Comparison of ENCODE assay signal across 12 mouse cellular contexts in genomic region chr3:58123396-58124077, GRCm38 (mm10).
A peak's percentile ranks its signal among the peaks of the same experiment; 100 is the strongest.
DNase-seq lines count a peak whose midpoint lies in the region; ATAC-seq and TF ChIP-seq lines count a peak whose summit lies in the region.
"Had no signal": no experiment of that assay in that cellular context is flagged by ENCODE, and none has a peak within 500 bp of the region (broad histone marks: within the 10 kb centered on the region; RNA-seq: fewer than 3 reads in every experiment).

No protein-coding gene starts in this region.

- peaks cover 4% of the 10 kb centered on the region for H3K4me1 ChIP-seq in forebrain, embryonic 13.5 days
- H3K4me1 ChIP-seq in forebrain, postnatal 0 days (ENCODE audit: insufficient read depth), result 0 out of 2 replicates have a peak, but pooled peaks cover 2% of the 10 kb centered on the region
- H3K4me1 ChIP-seq in midbrain, embryonic 11.5 days (ENCODE audit: control insufficient read depth, insufficient read depth, low read length), result peaks cover 2% of the 10 kb centered on the region; the same call in 1 of the 2 replicates
- peaks cover 9% of the 10 kb centered on the region for H3K4me1 ChIP-seq in midbrain, embryonic 10.5 days
- peaks cover 3% of the 10 kb centered on the region; the same call in 1 of the 2 replicates for H3K4me1 ChIP-seq in hindbrain, embryonic 13.5 days (replicated peaks)

- H3K79me2 ChIP-seq in myocyte (ENCODE audit: control insufficient read depth, insufficient read depth), result no peaks in the 10 kb centered on the region

- no peaks in the 10 kb centered on the region for H3K9me3 ChIP-seq in forebrain, embryonic 13.5 days (replicated peaks)
- no peaks in the 10 kb centered on the region for H3K9me3 ChIP-seq in forebrain, postnatal 0 days (ENCODE audit: low read length)
- no peaks in the 10 kb centered on the region; the same call in 1 of the 2 replicates for H3K9me3 ChIP-seq in midbrain, embryonic 11.5 days (ENCODE audit: control insufficient read depth, low read length)
- H3K9me3 ChIP-seq in midbrain, embryonic 10.5 days (replicated peaks), result no peaks in the 10 kb centered on the region
- H3K9me3 ChIP-seq in hindbrain, embryonic 13.5 days, result no peaks in the 10 kb centered on the region
- H3K9me3 ChIP-seq: forebrain, embryonic 15.5 days; heart, embryonic 13.5 days; limb, embryonic 15.5 days had no signal

- no peak overlapping the region for H3ac ChIP-seq in myocyte (ENCODE audit: control insufficient read depth, insufficient read length)

- H3K4me2 ChIP-seq in forebrain, embryonic 13.5 days, result no peak overlapping the region
- H3K4me2 ChIP-seq in forebrain, postnatal 0 days (ENCODE audit: low read depth), result no peak overlapping the region
- no peak overlapping the region for H3K4me2 ChIP-seq in midbrain, embryonic 11.5 days
- no peak overlapping the region for H3K4me2 ChIP-seq in hindbrain, embryonic 13.5 days
- peak overlapping the region; percentile 10 for H3K4me2 ChIP-seq in myocyte (ENCODE audit: low read depth)
- H3K4me2 ChIP-seq: forebrain, embryonic 15.5 days; heart, embryonic 13.5 days had no signal

- TF ChIP-seq POLR2A in myocyte (IDR thresholded peaks at IDR 0.05; ENCODE audit: insufficient read length, low read depth), result no peak

- no peak overlapping the region for H3K9ac ChIP-seq in forebrain, embryonic 13.5 days
- no peak overlapping the region for H3K9ac ChIP-seq in forebrain, postnatal 0 days
- no peak overlapping the region for H3K9ac ChIP-seq in midbrain, embryonic 11.5 days (ENCODE audit: low read length)
- no peak overlapping the region for H3K9ac ChIP-seq in hindbrain, embryonic 13.5 days
- H3K9ac ChIP-seq: forebrain, embryonic 15.5 days; heart, embryonic 13.5 days; limb, embryonic 15.5 days had no signal

- no peaks in the 10 kb centered on the region for H3K36me3 ChIP-seq in forebrain, embryonic 13.5 days (ENCODE audit: poor library complexity, severe bottlenecking)
- H3K36me3 ChIP-seq in forebrain, postnatal 0 days (ENCODE audit: insufficient read depth), result no peaks in the 10 kb centered on the region
- H3K36me3 ChIP-seq in midbrain, embryonic 11.5 days (ENCODE audit: control insufficient read depth, insufficient read depth, low read length), result no peaks in the 10 kb centered on the region
- no peaks in the 10 kb centered on the region for H3K36me3 ChIP-seq in midbrain, embryonic 10.5 days
- H3K36me3 ChIP-seq in hindbrain, embryonic 13.5 days, result no peaks in the 10 kb centered on the region
- no peaks in the 10 kb centered on the region for H3K36me3 ChIP-seq in myocyte (ENCODE audit: control insufficient read depth, insufficient read depth)
- H3K36me3 ChIP-seq: forebrain, embryonic 15.5 days; heart, embryonic 13.5 days; limb, embryonic 15.5 days had no signal

- no peak for TF ChIP-seq CTCF in forebrain, postnatal 0 days (IDR thresholded peaks at IDR 0.05; ENCODE audit: low read depth)

- WGBS in forebrain, embryonic 13.5 days, result 75% methylated on average over 7 of the region's 7 CpGs
- WGBS in forebrain, postnatal 0 days, result 78% methylated on average over 7 of the region's 7 CpGs
- 77% methylated on average over 7 of the region's 7 CpGs for WGBS in midbrain, embryonic 11.5 days
- WGBS in midbrain, embryonic 10.5 days, result 75% methylated on average over 7 of the region's 7 CpGs
- WGBS in hindbrain, embryonic 13.5 days, result 77% methylated on average over 7 of the region's 7 CpGs

- no peak overlapping the region for H3K4me3 ChIP-seq in forebrain, embryonic 13.5 days
- H3K4me3 ChIP-seq in forebrain, postnatal 0 days (ENCODE audit: low read depth, low read length), result no peak overlapping the region
- no peak overlapping the region for H3K4me3 ChIP-seq in midbrain, embryonic 11.5 days (ENCODE audit: low read depth, low read length)
- no peak overlapping the region for H3K4me3 ChIP-seq in midbrain, embryonic 10.5 days
- no peak overlapping the region for H3K4me3 ChIP-seq in hindbrain, embryonic 13.5 days
- no peak overlapping the region for H3K4me3 ChIP-seq in myocyte
- H3K4me3 ChIP-seq: forebrain, embryonic 15.5 days; heart, embryonic 13.5 days; limb, embryonic 15.5 days had no signal

- H3K27ac ChIP-seq in forebrain, embryonic 13.5 days, result no peak overlapping the region
- H3K27ac ChIP-seq in forebrain, postnatal 0 days (ENCODE audit: low read depth, low read length), result no peak overlapping the region
- H3K27ac ChIP-seq in midbrain, embryonic 11.5 days (ENCODE audit: low read depth, low read length), result no peak overlapping the region
- H3K27ac ChIP-seq in midbrain, embryonic 10.5 days (replicated peaks), result no peak overlapping the region
- H3K27ac ChIP-seq in hindbrain, embryonic 13.5 days, result no peak overlapping the region
- H3K27ac ChIP-seq: forebrain, embryonic 15.5 days; gastrocnemius, adult 2 months; heart, embryonic 13.5 days; limb, embryonic 15.5 days had no signal

- no peaks in the 10 kb centered on the region for H3K27me3 ChIP-seq in forebrain, embryonic 13.5 days
- no peaks in the 10 kb centered on the region for H3K27me3 ChIP-seq in forebrain, postnatal 0 days (ENCODE audit: insufficient read depth, low read length)
- no peaks in the 10 kb centered on the region for H3K27me3 ChIP-seq in midbrain, embryonic 11.5 days (ENCODE audit: control insufficient read depth, insufficient read depth, low read length)
- 0 out of 2 replicates have a peak, but pooled peaks cover 5% of the 10 kb centered on the region for H3K27me3 ChIP-seq in midbrain, embryonic 10.5 days (ENCODE audit: low read depth, poor library complexity, severe bottlenecking)
- no peaks in the 10 kb centered on the region for H3K27me3 ChIP-seq in hindbrain, embryonic 13.5 days
- peaks cover 29% of the 10 kb centered on the region for H3K27me3 ChIP-seq in myocyte (ENCODE audit: control insufficient read depth, insufficient read depth, insufficient read length)
- H3K27me3 ChIP-seq: forebrain, embryonic 15.5 days; heart, embryonic 13.5 days; limb, embryonic 15.5 days had no signal

- peak; percentile 48; the same call in 1 of the 2 replicates for ATAC-seq in forebrain, embryonic 13.5 days
- no peak for ATAC-seq in forebrain, postnatal 0 days
- 0 out of 2 replicates have a peak, but pooled peaks have one; percentile 47 for ATAC-seq in midbrain, embryonic 11.5 days (ENCODE audit: low FRiP score)
- peak; percentile 39 for ATAC-seq in hindbrain, embryonic 13.5 days (ENCODE audit: low FRiP score)

- no peak for DNase-seq in forebrain, postnatal 0 days
- DNase-seq in midbrain, embryonic 11.5 days (ENCODE audit: low spot score, missing footprints), result peak; percentile 41
- DNase-seq in midbrain, embryonic 10.5 days (ENCODE audit: low spot score), result no peak
- DNase-seq in B cell, adult 2 months, result no peak
- DNase-seq in cerebellum, postnatal 25 days, result no peak

TF ChIP-seq in myocyte, 11 proteins besides CTCF, POLR2A, EP300 and RAD21:
- TF ChIP-seq E2F4 (IDR thresholded peaks at IDR 0.05; ENCODE audit: insufficient read depth), result no peak
- TF ChIP-seq MAX (IDR thresholded peaks at IDR 0.05; ENCODE audit: low read depth), result no peak
- TF ChIP-seq TCF3 (IDR thresholded peaks at IDR 0.05; ENCODE audit: insufficient read length, low read depth), result no peak
- no peak for TF ChIP-seq POLR2AphosphoS2 (IDR thresholded peaks at IDR 0.05; ENCODE audit: insufficient read length, low read depth)
